Mouse (Mus musculus) hematopoietic stem cell, adult 5-6 weeks (primary cell): ENCODE measurements around the gene Nkap. TPM values are rescaled to one million over a fixed set of nuclear protein-coding genes. Genes with fewer than 3 reads are reported as not detected.
"Not testable (repeated sequence)": the region's sequence is repeated elsewhere in the genome, so short reads cannot be mapped to it uniquely, and the experiment has no call there.

Source experiments
- ATAC-seq, 2 experiments: fragments of 125-278 bp in 1 of 2; replicated peaks in 1 of 2; 2 replicates each; pipeline ENCODE4 v1.8.0; 2016 to 2017; ENCODE audit warnings: inconsistent platforms in 2 of 2, mild to moderate bottlenecking in 2 of 2, moderate number of reproducible peaks in 2 of 2, low read depth in 1 of 2, moderate TSS enrichment in 1 of 2; ENCODE audit not compliant: low FRiP score in 2 of 2, poor library complexity in 2 of 2, severe bottlenecking in 2 of 2, insufficient read depth in 1 of 2, low TSS enrichment in 1 of 2
- total RNA-seq: library from RNA; stranded (forward); fragments of 172-1452, 232-1000 nt; gene quantifications from 2 replicates; pipeline ENCODE4 v1.2.3, GENCODE M21; 2017

Nkap gene
- total RNA-seq = 35.7 and 47.8 TPM in 2 replicates

DNA sequence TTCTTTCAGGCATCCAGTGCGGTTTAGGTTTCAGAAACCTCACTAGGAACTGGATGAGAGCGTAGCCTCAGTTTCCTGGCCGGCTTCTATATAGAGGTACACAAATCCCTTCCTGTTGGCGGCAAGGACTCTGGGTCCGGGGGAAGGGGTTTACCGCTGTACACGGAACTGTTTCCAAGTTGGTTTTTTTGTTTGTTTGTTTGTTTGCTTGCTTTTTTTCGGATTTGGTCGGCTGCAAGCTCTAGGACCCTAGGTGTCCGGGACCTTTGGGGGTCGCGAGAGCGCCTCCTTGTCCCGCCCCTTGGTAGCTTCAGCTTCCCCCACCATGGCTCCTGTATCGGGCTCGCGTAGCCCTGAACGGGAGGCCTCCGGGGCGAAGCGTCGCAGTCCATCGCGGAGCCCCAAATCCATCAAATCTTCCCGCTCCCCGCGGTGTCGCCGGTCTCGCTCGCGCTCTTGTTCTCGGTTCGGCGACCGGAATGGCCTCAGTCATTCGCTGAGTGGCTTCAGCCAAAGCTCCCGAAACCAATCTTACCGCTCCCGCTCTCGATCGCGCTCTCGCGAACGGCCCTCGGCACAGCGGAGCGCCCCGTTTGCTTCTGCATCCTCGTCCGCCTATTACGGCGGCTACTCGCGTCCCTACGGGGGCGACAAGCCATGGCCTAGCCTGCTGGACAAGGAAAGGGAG lies at the start of gene Nkap:
TSS of gene Nkap (plus strand) at position 125 of the 688 bp plus-strand sequence.
- ATAC-seq = peak; percentile 88 to 93; a peak in 3 of 4 replicates

DNA sequence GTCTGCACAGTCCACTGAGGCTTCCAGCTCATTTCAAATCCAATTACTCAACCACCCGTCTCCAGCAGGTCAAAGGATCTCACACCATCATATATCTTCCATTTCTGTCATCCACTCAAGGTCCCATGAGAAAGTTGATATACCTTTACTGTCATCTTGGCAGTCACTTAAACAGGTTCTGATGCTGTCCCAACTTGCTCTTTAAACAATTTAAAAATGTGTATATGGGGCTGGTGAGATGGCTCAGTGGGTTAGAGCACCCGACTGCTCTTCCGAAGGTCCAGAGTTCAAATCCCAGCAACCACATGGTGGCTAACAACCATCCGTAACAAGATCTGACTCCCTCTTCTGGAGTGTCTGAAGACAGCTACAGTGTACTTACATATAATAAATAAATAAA lies 46.2 kb upstream of the Nkap start:
- not testable (repeated sequence) for ATAC-seq

DNA sequence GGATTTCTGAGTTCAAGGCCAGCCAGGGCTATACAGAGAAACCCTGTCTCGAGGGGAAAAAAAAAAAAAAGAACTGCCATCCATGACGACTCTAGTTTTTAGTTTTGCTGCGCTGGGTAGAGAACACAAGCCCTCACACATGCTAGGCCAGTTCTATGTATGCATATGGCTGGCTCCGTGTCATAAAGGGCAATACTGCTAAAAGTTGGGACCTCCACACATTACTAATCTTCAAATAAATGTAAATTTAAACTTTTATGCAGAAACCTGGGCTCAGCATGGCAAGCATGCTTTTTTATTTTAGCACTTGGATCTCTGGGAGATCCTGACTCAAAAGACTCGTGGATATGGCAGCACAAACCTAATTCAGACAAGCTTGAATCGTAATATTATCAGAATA lies 45.4 kb upstream of the Nkap start:
- no peak for ATAC-seq

DNA sequence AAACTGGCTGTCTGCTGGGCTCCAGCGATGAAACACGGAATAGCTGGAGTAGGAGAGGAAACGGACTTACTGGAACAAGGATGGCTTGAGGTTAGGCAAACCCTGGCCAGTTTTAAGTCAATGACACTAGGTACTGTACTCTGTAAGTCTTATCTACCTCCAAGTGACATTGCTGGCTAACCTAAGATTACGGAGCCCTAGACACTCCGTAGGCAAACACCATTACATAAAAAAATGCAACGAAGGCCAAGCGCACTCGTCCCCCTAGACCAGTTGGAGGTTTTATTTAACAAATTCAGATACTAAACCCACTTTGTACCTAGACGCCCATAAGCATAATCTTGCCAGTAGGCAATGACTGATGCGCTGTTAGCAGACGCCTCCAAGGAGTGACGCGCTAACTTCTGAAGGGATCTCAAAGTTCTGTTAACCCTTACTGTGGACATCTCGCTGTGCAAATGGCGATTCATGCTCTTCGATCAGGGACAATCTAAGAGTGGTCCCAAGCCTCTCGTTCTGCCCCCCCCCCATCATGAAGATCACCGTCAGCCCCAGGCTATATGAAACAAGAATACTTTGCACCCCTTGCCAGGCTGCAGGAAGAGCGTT lies 42.2 kb upstream of the Nkap start:
- ATAC-seq = no peak

DNA sequence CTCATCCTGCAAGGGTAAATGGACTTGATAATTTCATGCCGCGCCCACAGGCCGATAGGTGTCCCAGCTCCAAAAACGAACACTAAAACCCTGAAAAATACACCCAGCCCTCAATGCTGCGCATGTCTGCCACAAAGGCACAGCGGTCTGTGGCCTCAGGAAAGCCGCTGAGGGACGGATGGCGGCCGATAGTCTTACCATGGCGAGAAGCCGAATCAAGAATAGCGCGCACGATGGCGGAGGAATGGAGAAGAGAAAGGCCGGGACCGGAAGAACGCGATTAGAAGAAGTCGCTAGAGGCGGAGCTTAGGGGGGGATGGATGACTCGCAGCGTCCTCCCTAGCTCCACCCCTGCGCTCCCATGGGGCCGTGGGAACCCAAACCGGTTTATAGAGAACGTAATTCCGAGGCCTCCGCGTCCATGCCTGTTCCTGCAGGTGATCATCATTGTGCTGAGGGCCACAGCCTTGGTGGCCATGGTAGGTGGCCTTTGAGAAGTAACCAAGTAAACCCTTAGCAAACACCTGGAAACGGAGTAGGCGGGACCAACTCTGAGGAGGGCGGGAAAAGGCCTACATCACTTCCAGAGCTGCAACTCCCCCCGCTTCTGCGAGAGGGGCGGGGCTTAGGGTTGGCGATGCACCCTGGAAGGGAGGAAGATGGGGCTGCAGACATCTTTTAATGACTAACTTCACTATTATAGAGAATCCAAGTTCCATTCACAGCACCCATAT lies 41.5 kb upstream of the Nkap start, which contains the start of gene Rpl39:
TSS of gene Rpl39 (minus strand) at position 476 of the 734 bp plus-strand sequence.
- ATAC-seq = peak; percentile 94 to 95

DNA sequence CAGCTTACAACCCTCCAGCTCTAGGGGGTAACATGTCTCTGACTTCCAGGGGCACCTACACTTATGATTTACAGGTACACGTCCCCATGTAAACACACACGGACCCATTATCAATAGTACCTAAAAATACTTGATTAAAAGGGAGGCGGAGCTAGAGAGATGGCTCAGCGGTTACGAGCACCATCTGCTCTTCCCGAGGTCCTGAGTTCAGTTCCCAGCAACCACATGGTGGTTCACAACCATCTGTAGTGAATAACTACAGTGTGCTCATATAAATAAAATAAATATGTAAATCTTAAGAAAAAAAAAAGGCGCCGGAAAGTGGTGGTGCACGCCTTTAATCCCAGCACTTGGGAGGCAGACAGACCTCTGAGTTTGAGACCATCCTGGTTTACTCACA lies 40.9 kb upstream of the Nkap start:
- 0 out of 4 replicates have a peak, but pooled peaks of 1 of the 2 experiments have one; percentile 4 for ATAC-seq

DNA sequence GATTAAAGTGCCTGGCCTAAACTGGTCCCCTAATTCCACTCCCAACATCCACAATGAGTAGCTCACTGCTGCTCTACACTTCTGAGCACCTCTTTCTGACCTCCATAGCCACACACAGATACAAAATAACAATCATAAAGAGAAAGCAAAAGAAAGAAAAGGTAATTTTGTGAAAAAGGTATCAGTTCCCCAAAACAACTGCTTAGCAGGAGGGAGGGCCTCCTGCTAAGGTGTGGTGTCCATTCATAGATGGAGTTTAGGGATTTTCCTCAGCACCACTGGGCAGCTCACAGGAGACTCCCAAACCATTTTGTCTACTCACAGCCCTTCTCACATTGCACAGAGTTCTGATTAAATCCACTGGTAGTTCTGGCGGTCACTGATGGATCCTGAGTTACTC lies 37.8 kb upstream of the Nkap start:
- ATAC-seq = no peak

DNA sequence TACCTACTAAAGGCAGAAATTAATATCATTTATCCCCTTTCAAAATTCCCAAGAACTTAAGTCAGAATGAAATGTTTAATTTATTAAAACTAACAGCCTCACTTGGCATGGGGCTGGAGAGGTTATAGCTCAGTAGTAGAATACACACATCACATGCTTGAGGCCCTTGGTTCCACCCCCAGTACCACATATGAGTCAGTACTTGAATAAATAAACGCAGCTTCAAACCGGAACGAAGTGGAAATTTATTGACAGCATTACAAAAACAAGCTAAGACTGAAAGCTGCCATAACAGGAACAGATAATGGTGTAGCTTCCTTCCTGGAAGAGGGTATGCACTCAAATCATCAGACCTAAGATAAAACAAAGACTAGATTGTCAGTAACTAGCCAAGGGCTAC lies 35.1 kb upstream of the Nkap start:
- no peak for ATAC-seq

DNA sequence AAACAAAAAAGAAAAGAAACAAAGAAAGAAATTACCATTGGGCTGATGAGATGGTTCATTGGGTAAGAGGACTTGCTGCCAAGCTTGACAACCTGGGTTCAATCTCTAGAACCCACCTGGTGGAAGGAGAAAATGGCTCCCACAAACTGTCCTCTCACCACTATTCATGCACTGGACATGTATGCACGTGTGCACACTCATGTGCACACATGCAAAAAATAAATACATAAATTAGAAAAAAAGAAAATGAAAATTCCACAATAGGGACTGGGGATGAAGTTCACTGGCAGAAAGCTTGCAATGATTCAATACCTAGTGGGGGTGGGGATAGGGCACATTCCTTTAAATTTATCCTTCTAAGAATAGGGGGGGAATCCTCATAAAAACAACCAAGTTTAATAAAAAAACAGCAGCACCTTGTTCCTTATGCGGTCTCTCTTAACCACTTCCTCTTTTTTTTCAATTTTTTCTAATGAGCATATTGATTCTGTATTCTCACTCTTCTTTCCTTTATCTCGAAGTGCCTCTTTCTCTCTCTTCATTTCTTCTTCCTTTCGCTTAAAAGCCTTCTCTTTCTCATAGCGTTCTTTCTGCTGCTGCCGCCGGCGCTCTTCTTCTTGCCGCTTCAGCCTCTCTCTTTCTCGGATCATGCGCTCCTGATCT lies 31.4 kb upstream of the Nkap start:
- no peak for ATAC-seq

DNA sequence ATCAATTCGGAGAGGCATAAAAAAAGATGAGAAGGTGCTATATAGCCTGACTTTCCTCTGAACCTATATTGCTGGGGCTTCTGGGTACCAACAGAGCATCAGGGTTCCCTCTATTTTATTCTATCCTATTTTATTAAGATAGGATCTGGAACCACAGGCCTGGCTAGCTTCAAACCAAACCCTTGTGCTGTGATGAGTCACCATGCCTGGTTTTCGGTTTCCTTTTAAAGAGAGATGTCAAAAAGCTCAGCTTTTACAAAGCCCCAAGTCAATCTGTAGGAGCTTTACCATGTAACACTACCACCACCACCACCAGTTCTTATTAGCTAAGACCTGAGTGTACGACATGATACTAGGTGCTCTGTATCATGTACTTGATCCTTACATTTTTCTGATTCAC lies 27.9 kb upstream of the Nkap start:
- ATAC-seq = no peak

DNA sequence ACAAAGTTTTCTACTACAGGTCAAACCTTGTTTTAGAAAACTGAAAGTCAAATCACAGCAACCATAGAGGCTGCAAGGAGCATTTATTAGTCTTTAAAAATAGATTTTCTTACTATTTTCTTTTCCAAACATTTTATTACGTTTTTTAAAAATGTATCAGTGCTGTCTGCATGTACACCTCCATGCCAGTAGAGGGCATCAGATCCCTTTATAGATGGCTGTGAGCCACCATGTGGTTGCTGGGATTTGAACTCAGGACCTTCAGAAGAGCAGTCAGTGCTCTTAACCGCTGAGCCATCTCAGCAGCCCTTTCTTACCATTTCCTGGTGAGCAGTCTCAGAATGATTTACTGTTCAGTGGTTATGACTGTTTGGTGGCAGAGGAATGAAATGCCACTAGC lies 22.8 kb upstream of the Nkap start:
- ATAC-seq = no peak

DNA sequence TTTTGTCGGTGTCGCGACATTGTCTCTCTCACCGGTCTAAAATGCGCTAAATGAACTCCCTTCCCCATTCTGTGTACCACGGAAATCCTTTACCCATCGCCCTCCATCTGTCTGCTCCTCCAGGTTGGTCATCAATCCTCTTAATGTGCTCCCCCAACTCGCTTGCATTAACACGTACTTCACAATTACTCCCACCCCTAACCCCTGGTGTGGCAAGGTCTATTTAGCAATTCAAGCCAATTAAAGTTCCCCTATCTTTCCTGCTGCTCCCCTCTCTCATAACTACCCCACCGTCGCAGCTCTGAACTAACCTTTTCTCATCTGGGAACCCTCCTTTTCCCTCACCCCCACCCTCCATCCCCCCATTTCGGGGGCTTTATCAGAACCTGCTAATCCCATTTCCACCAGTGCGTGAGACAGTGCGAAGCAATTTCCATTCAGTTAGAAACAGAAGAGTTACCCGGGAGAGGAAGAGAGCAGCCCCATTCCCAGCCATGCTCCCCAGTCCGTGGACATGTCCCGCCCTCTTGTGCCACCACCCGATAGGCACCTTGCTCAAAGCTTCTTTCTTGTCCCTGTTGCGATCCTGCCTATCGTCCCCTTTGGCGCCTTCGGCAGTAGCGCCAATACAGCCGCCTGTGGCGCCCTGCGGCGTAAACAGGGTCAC lies 16.9 kb upstream of the Nkap start:
- peak; percentile 69 to 80 for ATAC-seq

DNA sequence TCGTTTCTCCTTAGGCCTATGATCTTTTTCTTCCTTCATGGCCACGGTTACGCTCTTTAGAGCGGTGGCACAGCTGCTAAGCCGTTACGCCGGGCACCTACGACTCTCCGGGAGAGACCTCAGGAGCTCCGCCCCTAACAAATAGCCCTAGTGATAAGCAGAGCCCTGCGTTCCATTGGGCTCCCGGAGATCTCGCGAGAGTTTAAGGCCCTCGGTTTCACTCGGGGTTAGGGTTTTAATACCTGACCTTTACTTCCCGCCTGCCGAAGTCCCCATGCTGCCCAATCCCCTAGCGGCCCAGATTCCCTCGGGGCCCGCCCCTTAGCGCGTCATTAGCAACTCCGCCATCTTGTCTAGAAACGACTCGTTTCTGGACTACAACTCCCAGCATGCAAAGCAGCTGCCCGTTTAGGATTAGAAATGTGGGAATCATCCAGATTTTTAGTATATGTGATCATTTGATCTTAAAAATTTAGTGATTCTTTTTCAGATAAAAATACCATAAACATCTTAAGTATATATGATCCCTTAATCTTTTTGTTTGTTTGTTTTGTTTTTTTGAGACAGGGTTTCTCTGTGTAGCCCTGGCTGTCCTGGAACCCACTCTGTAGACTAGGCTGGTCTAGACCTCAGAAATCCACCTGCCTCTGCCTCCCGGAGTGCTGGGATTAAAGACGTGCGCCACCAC lies 16.3 kb upstream of the Nkap start, which contains the start of gene Upf3b:
TSS of gene Upf3b (minus strand) at position 130 of the 688 bp plus-strand sequence.
- peak; percentile 99 for ATAC-seq

DNA sequence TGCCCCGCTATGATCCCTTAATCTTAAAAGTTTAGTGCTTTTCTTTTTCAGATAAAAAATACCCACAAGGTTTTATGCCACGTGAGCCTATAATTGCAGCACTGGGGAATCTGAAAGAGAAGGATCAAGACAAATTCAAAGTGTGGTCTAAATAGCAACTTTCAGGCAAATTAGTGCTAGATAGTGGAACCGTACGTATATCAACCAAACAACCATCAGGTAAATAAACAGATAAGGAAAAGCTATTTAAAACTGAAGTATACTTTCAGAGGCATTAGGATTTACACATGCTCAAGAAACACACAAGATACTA lies 15.8 kb upstream of the Nkap start:
- ATAC-seq = no peak

DNA sequence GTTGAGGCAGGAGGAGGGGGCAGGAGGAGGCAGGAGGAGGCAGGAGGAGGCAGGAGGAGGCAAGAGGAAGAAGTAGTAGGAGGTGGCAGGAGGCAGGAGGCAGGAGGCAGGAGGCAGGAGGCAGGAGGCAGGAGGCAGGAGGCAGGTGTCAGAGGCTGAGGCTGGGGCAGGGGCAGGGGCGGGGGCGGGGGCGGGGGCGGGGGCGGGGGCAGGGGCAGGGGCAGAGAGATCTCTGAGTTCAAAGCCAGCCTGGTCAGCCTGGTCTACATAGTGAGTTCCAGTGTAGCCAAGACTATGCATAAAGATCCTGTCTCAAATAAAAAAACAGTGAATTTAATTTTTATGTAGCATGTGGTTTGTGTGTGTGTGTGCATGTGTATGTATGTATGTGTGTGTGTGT lies 9.5 kb upstream of the Nkap start:
- no peak for ATAC-seq

DNA sequence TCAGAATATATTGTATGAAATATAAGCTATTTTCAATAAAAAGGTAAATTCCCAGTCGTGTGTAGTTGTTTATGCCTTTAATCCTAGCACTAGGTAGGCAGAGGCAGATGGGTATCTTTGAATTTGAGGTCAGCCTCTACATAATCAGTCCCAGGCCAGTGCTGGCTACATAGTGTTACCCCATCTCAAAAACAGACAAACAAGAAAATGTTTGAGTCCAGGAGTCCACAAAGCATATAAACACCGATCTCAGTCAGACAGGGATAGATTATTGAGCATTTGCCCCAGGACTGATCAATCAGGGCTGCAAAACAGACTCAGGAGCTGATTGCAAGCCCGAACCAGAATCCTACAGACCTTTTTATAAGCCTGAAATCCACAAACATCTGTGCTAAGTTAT lies 7.0 kb upstream of the Nkap start:
- ATAC-seq = no peak

DNA sequence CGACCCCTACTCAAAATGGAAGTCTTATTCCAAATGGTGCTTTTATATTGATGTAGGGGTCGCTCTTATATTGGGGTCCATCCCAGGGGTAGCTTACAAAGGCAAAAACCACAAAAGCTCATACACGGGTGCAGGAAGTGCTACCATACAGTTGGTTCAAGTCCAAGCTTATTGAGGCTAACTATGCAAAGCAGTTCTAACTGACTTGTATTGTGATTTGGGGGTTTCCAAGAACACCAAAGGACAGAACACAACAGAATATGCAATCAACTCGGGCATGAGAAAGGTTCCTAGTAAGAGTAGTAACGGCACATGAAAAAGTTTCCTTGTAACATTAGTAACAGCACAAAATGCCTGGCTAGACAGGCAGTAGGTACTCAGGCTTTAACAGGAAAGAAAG lies 6.4 kb upstream of the Nkap start:
- no peak for ATAC-seq
